Mouse (Mus musculus) mature B cell (primary cell): Measurements from ENCODE around the gene Tmem40.

Source experiments
- in situ Hi-C: fragments of 300-500 bp; cut with MboI; formaldehyde crosslinking; loops from 2 replicates; pipeline ENCODE4 v1.14.3; 2019

Tmem40 gene

DNA sequence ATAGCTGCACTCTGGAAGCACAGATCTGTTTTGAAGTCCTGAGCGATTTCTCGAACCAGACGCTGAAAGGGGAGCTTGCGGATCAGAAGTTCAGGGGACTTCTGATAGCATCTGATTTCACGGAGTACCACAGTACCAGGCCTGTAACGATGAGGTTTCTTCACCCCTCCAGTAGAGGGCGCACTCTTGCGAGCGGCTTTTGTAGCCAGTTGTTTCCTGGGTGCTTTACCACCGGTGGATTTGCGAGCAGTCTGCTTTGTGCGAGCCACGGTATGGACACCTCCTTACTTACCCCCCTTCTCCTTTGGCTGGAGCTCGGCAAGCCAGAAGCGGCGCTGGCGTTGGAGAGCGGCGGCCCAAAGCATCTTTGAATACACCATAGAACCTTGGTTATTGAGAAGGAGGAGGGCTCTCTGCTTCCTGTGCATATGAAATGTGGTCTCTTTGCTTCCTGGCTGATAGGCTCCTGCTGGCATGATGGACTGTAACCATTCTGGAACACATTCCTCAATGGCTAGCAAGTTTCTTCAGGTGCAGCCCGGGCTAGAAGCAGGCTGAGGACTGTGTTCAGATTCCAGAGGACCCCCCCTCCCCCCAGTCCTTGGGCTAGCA lies 8.0 kb upstream of the Tmem40 start:
- in situ Hi-C loops, result no loop called here

DNA sequence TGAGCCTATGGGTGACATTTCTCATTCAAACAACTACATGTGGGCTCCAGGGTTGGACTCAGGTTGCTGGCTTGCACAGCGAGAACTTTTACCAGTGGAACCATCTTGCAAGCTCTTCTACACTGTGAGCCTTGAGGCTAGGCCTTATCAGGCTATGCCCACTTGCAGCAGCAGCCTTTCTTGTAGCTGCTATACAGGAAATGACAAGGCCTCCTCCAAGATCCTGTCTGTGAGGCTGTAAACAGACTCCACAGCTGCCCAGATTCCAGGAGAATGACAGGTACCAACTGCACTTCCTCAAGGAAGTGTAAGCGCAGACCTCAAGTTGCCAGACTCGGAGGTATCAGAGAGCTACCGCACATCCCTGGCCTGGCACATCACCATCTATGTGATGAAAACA lies 6.0 kb upstream of the Tmem40 start:
- in situ Hi-C loops, result no loop called here

DNA sequence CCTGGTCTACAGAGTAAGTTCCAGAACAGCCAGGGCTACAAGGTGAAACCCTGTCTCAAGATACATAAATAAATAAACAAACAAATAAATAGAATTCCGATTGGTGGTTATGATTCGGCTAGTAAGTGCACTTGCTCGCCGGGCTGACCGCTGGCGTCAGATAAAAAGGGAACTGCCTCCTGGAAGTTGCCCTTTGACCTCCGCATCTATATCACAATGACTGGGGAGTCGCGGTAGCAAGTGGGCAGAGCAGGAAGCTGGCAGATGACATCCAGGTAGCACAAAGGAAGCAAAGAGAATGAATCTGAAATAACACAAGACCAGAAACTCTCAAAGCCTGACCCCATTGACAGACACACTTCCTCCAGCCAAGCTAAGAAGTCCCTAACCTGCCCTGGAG lies 5.1 kb upstream of the Tmem40 start:
- in situ Hi-C loops, result no loop called here

DNA sequence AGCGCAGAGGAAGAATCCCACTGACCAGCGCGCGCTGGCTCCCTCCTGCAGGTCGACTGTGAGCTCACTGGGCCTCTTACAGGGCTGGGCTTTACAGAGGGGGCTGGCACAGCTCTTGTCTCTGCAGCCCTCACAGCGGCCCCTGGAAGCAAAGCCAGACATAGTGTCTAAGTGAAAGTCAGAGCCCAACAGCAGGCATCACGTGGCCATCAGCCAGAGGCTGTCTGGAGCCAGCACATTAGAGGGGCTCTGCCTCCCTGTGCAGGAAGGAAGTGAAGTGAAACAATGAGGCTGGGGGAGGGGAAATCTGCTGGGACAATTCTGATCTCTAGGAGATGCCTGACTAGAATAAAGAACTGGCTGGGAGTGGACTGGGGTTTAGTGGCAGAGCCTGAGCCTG lies 2.0 kb upstream of the Tmem40 start:
- in situ Hi-C loops, result no loop called here

DNA sequence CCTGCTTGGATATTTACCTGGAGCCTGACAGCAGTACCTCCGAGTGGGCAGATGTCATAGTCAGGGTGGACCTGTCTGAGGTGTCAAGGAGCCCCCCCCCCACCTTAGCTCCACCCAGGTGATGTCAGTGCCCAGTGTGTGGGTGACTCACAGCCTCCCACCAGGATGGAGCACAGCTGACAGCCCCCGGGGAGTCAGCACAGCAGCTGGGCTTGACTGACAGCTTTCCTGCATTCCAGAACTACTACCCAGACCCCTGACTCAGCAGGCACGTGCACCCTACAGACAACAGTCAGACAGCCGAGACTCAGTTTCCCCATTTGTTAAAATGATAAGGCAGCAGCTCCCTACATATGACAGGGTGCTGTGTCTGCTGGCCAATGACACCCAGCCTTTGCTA lies 1.2 kb downstream of the Tmem40 start:
- in situ Hi-C loops, result no loop called here

DNA sequence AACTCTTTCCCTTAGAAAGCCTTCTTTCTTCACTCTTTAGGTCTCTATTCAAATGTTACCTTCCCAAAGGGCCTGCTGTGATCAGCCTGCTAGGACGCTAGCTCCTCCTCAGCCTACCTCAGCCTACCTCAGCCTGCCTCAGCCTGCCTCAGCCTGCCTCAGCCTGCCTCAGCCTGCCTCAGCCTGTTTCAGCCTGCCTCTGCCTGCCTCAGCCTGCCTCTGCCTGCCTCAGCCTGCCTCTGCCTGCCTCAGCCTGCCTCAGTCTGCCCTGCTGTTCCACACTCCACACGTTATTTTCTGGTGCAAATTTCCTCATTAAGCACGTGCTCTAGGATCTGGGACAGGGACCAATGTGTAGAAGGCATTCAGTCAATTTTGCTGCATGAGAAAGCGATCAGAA lies 2.1 kb downstream of the Tmem40 start:
- in situ Hi-C loops, result no loop called here

DNA sequence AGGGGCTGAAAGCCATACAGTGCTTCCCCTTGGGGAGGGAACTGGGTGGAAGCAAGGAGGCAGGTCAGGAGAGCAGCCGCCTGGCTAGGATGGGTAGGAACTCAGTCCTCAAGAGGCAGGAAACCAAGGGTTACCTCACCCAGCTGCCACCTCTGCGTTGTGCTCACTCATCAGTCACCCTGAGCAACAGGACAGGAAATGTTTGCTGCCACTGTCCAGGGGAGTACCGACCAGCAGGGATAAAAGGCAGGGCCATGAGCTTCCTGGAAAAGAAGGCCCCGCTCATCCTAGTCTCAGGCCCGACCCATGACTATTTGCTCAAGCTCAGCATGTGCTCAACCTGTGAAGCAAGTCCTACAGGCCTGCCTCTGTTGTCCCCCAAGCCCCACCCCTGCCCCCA lies 2.7 kb downstream of the Tmem40 start:
- in situ Hi-C loops, result no loop called here

DNA sequence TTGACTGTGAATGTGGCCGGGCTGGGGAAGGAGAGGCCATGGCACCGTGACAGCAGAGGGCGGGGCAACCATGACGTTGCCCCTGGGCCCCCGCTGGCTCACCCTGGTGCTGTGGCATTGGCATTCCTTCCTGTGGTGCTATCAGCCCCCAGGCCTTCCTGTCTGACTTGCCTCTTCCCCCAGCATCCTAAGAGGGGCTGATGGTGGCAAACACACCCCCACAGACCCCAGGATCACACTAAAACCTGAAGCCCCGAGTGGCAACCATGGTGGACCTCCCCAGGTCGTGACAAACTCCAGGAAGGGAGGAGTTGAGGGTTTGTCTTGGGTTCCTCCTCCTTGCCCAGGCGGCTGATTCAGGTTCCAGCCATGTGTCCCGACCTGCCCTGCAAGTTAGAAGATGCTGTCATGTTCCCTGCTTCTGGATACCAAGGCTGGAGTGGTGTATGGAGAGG lies 3.2 kb downstream of the Tmem40 start:
- in situ Hi-C loops, result no loop called here

DNA sequence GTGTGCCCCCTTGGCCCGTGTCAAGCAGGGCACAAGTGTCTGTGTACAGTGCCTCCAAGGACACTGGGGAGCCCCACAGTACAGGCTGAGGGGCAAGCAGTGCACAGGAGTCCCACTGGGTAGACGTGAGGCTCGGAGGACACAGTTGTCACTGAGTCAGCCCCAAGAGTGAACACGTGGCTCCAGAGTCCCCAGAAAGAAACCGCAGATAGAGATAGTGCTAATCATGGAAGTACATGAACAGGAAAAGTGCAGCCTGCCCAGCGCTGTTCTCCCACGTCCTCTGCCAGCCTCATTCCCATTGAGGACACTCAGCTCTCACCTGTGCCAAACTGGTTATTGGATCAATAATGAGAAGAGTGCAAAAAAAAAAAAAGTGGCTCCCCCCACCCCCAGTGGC lies 6.7 kb downstream of the Tmem40 start:
- in situ Hi-C loops, result no loop called here

DNA sequence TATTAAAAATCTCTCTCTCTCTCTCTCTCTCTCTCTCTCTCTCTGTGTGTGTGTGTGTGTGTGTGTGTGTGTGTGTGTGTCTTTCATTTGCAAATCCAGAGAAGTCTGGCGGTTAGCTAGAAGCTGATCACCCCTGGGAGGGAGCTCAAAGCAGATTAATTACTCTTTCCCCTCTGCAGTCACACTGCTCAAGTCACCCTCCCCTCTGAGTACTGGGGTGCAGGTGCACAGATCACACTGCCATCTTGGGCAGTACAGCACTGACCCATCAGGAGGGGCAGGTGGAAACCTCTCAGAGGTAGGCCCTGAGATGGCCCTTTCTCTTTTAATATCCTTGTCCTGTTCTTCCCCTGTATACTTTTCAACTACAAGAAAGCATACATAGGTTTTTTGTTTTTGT lies 15.9 kb downstream of the Tmem40 start:
- in situ Hi-C loops, result no loop called here

DNA sequence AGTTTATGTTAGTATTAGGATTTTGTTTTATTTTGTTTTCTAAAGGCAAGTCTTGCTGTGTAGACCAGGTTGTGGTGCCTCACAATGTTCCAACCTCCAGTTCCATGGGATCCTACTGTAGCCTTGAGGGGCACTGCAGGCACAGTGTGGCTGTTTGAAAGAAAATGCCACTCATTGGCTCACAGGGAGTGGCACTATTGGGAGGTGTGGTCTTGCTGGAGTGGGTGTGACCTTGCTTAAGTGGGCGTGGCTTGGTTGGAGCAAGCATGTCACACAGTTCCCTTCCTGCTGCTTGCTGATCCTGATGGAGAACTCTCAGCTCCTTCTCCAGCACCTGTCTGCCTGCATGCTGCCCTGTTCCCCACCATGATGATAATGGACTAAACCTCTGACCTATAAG lies 18.6 kb downstream of the Tmem40 start:
- in situ Hi-C loops, result no loop called here

DNA sequence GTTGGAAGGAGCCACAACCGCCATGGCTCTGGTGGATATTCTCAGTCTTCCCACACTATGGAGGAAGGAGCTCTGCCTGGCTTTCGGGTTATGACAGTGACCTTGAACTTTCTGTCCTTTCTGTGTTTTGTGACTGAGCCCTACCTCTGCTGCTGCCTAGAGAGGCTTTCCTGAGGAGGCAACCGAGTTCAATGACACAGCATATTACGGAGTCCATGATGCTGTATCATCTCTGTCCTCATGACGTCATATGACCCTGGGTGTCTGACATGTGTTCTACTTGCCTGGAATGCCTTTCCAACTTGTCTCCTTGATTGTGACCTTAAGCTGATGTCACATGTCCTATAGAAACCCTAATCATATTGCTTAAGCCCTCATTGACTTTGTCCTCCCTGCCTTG lies 23.2 kb downstream of the Tmem40 start:
- in situ Hi-C loops, result no loop called here

DNA sequence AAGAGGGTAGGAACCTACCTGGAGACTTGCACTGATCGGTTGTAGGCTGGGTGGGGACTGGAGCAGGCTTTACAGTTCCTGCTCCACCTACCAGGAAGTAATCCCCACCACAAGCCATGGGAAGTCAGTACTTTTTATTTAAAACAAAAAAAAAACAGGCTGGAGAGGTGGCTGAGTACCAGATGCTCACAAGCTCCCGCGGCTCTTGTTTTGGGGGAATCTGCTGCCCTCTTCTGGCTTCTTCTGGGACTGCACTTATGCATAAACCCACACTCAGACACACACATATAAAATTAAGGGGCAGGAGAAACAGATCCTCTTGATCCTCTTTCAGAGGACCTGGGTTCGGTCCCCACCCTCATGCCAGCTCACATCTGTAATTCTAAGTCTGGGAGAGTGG lies 27.3 kb downstream of the Tmem40 start:
- in situ Hi-C loops, result no loop called here

DNA sequence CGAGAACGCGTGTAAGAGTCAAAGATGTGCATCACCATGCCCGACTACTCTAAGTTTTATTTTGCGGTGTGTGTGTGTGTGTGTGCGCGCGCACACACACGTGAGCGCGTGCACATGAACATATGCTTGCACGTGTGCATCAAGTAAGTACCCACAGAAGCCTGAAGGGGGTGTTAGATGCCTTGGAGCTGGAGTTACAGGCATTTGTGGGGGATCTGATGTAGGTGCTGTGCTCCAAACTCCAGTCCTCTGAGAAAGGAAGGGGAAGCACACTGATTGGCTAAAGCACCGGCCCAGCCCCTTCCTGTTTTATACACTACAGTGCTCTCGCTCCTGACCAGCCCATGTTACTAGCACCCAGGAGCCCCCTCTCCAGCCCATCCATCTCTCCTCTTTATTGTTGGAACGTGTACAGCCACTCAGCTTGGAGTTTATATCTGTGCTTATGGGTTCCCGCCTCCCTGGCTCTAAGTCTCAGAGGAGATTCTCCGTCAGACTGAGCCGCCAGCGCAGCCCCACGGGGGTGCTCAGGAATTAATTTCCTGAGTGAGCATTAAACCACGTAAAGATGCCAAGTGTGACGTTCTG lies 29.8 kb downstream of the Tmem40 start:
- in situ Hi-C loops, result no loop called here

DNA sequence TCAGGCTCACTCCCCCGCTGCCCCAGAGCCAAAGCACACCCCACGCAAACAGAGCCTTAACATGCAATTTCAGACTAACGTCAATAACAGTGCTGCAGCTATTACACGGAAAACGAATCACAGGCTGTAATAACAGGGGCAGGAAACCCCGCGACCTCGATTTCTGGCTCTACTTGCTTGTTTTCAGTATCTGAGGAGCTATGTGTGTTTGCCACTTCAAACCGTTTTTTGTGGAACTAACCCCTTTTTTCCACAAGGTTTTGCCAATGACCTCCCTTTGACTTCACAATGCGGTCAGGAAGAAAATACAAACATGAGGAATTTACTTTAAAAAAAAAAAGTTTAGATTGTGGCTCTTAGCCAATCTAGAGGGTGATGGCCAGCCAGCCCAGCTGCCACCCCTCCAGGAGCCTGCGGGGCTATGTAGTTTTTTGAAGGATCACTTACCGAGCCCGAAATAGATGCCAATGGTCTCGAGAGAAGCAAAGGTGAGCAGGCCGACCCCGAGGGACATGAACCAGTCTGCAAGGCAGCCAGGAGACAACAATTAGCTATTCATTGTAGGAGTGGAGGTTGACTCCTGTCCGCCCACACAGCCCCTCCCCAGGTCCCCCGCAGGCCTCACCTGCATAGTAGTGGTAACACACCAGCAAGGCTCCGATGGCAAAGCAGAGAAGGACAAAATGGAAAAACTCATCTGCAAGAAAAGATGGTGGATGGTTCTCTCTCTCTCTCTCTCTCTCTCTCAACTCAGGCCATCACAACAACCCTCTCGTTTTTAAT lies 31.5 kb downstream of the Tmem40 start:
- in situ Hi-C loops, result no loop called here

DNA sequence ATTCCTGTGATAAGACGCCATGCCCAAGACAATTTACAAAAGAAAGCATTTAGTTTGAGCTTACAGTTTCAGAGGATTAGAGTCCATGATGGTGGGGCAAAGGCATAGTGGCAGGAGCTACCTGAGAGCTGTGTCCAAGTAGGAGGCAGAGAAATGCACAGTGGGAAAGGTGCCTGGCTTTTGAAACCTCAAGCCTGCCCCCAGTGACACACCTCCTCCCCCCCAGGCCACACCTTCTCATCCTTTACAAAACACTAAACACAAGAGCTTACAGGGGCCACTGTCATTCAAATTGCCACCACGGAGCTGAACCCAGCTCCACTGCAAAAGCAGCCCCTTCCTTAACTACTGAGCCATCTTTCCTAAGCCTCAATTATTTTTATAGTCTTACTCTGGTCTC lies 34.6 kb downstream of the Tmem40 start:
- in situ Hi-C loops, result no loop called here

DNA sequence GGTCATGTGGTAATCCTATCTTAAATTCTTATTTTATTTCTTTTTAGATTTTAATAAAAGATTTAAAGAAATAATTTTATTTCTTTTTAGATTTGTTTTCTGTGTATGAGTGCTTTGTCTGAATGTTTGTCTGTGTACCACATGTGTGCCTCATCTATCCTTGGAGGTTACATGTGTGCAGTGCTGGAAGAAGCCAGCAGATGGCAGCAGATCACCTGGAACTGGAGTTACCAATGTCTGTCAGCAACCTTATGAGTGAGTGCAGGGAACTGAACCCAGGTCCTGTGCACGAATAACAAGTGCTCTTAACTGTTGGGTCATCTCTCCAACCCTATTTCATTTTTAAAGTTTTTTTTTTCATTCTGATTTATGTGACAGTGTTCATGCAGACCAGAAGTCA lies 35.1 kb downstream of the Tmem40 start:
- in situ Hi-C loops, result no loop called here

DNA sequence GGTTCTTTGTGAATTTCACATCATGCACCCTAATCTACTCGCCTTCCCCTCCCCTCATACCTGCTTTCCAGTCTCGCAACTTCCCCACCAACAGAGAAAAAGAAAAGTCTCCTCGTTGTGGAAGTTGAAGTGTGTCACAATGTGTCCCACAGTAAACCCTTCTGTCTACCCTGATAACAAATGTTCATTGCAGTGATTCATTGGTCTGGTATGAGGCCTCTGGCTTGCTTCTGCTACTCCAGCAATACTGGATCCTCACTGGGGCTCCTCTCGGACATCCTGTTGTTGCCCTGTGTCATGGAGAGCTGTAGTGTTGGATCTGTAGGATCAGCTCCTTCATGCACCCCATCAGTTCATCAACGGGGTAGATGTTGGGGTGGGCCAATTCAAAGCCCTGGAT lies 40.0 kb downstream of the Tmem40 start:
- in situ Hi-C loops, result no loop called here

DNA sequence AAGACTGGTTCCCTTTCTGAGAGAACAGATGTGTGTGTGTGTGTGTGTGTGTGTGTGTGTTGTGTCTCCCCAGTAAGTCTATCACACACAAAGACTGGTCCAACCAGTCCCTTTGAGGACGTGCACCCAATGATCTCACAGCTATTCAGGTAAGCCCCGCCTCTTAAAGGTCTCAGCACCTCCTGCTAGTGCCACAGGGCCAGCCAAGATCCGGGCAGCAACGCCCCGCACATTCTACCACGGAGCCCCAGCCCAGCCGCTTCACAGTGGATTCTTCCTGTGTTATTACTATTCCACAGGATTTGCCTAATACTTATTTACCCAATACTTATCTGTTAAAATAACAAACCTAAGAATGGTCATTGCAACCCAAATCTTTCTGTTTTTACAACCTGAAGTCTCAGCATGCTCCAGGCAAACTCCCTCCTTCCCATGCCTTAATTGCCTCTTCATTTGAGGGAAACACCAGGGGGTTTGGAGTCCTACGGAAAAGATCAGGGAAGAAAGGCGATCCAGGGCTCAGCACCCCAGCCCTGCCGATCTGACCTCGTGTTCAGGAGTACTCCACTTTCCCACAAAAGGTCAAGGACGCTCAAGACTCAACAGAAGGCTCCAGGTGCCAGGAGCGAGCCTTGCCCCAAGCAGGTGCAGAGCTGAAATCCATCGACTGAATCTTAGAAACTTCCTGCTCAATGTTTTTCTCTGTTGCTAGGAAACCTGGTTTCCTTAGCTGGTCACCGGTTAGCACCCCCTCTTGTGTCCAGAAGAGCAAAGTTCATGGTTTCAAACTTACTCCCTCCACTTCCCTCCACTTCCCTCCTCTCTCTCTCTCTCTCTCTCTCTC lies 44.3 kb downstream of the Tmem40 start:
- in situ Hi-C loops, result no loop called here

DNA sequence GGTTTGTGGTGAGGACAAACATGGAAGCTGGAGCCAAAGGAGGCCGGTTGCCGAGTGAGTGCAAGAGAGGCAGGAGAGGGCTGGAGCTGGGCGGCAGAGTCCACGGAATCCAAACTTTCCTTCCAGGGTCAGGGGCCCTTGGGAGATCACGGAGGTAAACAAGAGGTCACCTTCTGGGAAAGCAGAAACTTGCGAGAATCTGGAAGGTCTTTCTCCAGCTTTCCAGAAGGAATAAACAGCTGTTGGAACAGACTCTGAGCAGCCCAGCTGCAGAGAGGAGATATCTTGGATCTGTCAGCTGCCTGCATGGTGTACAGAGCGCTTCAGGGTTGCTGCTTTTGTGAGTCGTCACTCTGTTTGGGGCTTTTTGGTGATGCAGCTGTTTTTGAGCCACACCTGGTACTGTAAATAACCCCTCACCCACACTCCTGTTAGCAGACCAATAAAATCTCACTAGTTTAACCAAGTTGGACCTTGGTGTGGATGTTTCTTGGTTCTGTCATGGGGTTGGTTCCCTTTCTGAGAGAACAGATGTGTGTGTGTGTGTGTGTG lies 45.0 kb downstream of the Tmem40 start:
- in situ Hi-C loops, result no loop called here

DNA sequence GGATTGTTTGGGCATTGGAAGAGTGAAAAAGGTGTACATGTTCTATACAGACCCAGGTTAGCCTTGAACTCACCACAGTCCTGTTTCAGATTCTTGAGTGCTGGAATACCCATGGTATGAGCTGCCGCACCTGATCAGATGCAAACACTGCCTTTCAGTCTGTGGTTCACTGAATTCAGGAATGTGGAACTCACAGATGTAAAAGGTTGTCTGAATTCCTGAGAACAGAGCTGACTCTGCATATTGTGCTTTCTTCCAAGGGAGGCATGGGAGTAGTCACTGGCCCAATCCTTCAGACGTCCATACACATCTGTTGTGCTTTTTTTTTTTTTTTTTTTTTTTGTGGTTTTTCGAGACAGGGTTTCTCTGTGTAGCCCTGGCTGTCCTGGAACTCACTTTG lies 50.9 kb downstream of the Tmem40 start:
- in situ Hi-C loops, result no loop called here

DNA sequence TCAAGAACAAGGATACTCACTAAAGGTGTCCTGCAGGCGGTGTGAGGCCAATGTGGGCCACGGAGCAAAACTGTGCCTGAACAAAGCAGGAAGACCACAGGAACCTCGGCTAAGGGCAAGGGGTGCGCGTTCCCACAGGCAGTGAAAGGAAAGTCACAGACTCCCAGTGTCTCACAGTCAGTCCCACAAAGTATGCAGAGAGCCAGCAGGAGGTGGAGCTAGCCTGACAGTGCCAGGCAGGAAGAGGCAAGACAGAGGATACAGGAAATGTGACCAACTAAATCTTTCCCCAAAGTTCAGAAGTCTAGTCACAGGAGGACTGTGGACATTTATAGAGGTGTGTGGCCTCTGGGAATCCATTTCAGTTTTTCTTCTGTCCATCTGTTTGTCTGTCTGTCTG lies 59.3 kb downstream of the Tmem40 start:
- in situ Hi-C loops, result no loop called here
